Mouse (Mus musculus): ENCODE measurements around the gene Qpctl. TPM values are rescaled to one million over a fixed set of nuclear protein-coding genes. Genes with fewer than 3 reads are reported as not detected.

Gene Qpctl
- polyA plus RNA-seq, 1 experiment from 2014 or later: 14.4 TPM

DNA sequence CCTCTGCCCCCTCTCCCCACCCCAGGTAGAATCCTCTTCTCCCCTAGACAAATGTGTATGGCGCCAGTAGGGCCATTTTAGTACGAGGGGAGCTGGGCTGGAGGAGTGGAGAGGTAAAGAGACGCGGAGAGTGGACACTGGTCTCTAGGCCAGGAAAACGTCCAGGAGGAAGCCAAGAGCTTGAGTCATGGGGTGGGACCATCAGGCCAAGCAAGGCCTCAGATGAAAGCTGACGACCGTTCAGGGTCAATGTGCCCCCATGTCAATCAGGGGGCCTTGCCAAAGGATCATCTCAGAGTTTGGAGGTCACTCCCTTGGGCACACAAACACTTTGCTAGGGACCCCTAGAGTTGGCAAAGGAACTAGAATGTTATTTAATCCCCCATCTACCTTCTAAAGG lies 28.1 kb upstream of the Qpctl start:
- H3K36me3 ChIP-seq: no peaks in the 10 kb centered on the region
- H3K4me3 ChIP-seq (replicated peaks): no peak overlapping the region
- 66% methylated on average over 7 of the region's 7 CpGs for WGBS
- H3K27ac ChIP-seq: no peak overlapping the region
- H3K4me1 ChIP-seq: peaks cover 63% of the 10 kb centered on the region
- no peak overlapping the region for H3K4me2 ChIP-seq
- no peak for ATAC-seq (replicated peaks; ENCODE audit: low FRiP score)
- H3K9me3 ChIP-seq (replicated peaks): peaks cover 5% of the 10 kb centered on the region; the same call in 1 of the 2 replicates
- peaks cover 66% of the 10 kb centered on the region for H3K27me3 ChIP-seq
- no peak overlapping the region for H3K9ac ChIP-seq

DNA sequence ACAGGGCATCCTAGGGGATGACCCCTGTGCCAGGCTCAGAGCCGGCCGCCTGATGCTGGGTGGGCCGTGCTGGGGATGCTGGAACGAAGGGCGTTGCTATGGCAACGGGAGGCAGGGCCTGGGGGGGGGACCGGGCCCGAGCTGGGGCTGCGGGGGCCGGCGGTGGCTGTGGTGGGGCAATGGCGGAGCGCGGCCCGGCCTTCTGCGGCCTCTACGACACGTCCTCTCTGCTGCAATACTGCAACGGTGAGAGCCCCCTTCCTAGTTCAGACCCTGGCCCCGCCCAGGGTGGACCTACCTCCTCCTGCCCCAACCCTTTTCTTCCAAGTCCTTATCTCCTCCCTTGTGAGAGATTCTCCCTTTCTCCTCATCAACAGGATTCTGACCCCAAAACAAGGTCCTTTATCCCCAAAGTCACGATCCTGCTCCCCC lies 27.4 kb upstream of the Qpctl start:
- Histone ChIP-seq H3K9ac (no peak overlapping the region), H3K27me3 (peaks cover 66% of the 10 kb centered on the region), H3K4me1 (peaks cover 63% of the 10 kb centered on the region)

DNA sequence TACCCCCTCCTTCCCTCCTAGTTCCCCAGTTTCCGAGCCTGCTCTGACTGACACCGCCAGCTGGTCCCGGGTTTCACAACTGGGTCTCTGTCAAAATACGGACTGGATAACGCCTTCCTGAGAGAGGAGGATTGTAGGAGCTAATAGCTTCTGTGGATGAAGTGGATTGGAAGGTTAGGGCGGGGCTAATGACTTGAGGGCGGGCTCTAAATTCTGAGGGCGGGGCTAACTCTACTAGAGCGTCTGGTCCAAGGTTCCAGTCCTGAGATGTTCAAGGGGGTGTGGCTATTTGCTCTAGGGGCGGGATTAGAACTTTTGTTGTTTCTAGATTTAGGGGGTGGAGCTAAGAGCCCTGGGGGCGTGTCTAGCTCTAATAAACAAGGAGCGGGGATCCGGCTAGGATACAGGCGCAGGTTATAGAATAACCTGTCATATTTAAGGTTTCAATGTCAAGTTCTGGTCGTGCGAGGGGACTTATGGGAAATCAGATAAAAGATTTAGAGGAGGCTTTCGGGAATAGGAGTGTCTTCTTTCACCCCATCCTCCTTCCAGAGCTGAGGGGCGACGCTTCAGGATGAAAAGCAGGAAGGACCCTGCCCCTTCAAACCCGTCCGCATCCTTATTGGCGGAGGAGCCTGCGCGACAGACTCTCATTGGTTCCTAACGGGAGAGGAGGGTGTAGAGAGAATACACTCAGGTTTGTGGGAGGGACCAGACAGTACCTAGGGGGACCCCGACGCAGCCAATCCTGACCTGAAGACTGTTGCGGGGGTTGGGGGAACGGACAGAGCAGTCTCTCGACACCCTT lies 26.8 kb upstream of the Qpctl start, which contains the start of gene Eml2:
Eml2 (plus strand) TSS at position 714 of the 808 bp plus-strand sequence.
- peak within 1 kb of the TSS; percentile 30 for H3K4me3 ChIP-seq (replicated peaks)
- WGBS: 2% methylated on average over 30 of the region's 30 CpGs

More for the DNA sequence above, 27.4 kb upstream of the Qpctl start:
- 6% methylated on average over 19 of the region's 21 CpGs for WGBS
- Histone ChIP-seq H3K27ac (no peak overlapping the region), H3K4me2 (peak overlapping the region; percentile 49), H3K36me3 (no peaks in the 10 kb centered on the region), H3K4me3 (replicated peaks) (peak overlapping the region; percentile 30), H3K9me3 (replicated peaks) (peaks cover 5% of the 10 kb centered on the region; the same call in 1 of the 2 replicates)
- ATAC-seq (replicated peaks; ENCODE audit: low FRiP score): no peak

DNA sequence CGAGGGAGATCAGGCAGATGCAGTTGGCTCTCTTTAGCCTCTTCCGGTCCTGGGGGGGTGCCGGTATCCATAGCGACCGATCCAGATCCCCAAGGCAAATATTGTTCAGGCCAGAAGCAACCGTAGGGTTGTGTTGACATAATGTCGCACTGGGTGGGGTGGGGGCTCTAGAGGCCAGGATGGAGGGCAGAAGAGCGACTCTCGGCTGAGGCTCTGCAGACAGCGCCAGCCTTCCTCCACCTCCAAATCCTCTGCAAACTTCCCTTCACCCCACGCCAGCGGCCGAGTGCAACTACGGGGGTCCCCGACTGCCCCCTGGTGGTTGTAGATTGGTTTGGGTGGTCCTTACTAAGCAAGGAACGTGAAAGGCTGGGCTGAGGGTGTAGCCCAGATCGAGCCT lies 23.8 kb upstream of the Qpctl start:
- Histone ChIP-seq H3K27me3 (peaks cover 41% of the 10 kb centered on the region), H3K4me3 (replicated peaks) (peak overlapping the region; percentile 36), H3K36me3 (no peaks in the 10 kb centered on the region), H3K27ac (peak overlapping the region; percentile 64), H3K4me2 (peak overlapping the region; percentile 71), H3K9me3 (replicated peaks) (no peaks in the 10 kb centered on the region), H3K9ac (no peak overlapping the region), H3K4me1 (peaks cover 49% of the 10 kb centered on the region)
- peak; percentile 52 for ATAC-seq (replicated peaks; ENCODE audit: low FRiP score)
- 3% methylated on average over 17 of the region's 17 CpGs for WGBS

More for the DNA sequence above, 26.8 kb upstream of the Qpctl start, which contains the start of gene Eml2:
- peaks cover 66% of the 10 kb centered on the region for H3K27me3 ChIP-seq
- no peak within 1 kb of the TSS for H3K27ac ChIP-seq
- H3K9ac ChIP-seq: no peak within 1 kb of the TSS
- peak within 1 kb of the TSS; percentile 49 for H3K4me2 ChIP-seq
- peaks cover 59% of the 10 kb centered on the region for H3K4me1 ChIP-seq
- no peak; the same call in 1 of the 2 replicates for ATAC-seq (replicated peaks; ENCODE audit: low FRiP score)
- H3K36me3 ChIP-seq: no peaks in the 10 kb centered on the region
- H3K9me3 ChIP-seq (replicated peaks): peaks cover 5% of the 10 kb centered on the region; the same call in 1 of the 2 replicates

DNA sequence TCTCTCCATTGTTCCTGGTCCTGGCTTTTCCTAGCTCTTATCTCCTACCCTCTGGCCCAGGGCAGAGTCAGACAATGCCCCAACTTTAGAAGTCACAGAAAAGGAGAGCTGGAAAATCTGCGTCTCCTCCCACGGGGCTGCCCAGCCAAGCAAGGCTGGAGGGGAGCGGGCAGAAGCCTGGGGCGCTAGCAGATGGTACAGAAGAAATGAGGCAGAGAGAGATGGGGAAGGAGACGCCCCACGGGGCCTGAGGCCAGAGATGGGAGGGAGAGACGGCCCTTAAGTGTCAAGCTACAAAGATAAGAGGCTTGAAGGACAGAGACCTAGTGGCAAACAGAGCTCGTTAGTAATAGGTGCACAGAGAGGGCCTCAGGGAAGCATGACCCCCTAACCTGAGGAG lies 22.7 kb upstream of the Qpctl start:
- H3K9ac ChIP-seq: no peak overlapping the region
- no peak overlapping the region for H3K4me3 ChIP-seq (replicated peaks)
- WGBS: 29% methylated on average over 8 of the region's 8 CpGs
- H3K4me2 ChIP-seq: no peak overlapping the region
- H3K27ac ChIP-seq: peak overlapping the region; percentile 64
- H3K9me3 ChIP-seq (replicated peaks): no peaks in the 10 kb centered on the region
- peaks cover 31% of the 10 kb centered on the region for H3K27me3 ChIP-seq
- peaks cover 46% of the 10 kb centered on the region for H3K4me1 ChIP-seq
- no peaks in the 10 kb centered on the region for H3K36me3 ChIP-seq
- ATAC-seq (replicated peaks; ENCODE audit: low FRiP score): no peak

DNA sequence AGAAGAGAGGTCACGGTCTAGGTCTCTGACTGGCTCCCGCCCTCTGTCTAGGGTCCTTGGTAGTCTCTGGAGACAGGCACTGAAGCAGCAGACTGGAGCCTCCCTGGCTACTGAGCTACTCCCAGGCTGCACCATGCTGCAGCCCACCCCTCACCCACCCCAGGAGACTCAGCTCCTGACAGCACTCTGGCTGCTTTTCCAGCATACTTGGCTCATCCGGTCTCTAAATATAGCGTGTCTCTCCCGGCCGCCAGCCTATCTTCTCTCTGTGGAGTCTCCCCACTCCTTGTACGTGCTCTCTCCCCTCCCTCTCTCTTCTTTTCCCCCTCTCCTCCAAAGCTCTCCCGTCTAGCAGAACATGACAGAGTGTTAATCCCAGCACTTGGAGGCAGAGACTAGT lies 21.1 kb upstream of the Qpctl start:
- 56% methylated on average over 8 of the region's 8 CpGs for WGBS
- peak; percentile 26; the same call in 1 of the 2 replicates for ATAC-seq (replicated peaks; ENCODE audit: low FRiP score)
- Histone ChIP-seq H3K27me3 (peaks cover 24% of the 10 kb centered on the region), H3K9ac (no peak overlapping the region), H3K4me1 (peaks cover 41% of the 10 kb centered on the region), H3K27ac (peak overlapping the region; percentile 41; the same call in 1 of the 2 replicates), H3K4me2 (no peak overlapping the region), H3K36me3 (no peaks in the 10 kb centered on the region), H3K4me3 (replicated peaks) (no peak overlapping the region), H3K9me3 (replicated peaks) (no peaks in the 10 kb centered on the region)

DNA sequence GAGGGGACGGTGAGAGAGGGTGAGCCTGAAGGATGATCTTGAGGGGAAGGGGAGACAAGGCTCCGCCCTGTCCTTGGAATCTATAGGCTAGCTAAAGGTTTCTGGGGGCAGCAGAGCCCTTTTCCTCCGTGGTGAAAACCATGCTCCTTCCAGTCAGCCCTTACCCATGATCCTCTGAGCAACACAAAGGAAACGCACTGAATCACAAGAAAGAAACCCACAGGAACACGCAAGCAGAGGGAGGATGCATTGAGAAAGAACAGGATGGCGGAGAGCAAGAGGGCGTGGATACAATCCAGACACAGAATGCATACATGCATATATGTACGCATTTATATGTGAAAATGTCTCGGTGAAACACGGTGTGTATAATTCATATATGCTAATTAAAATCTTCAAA lies 20.4 kb upstream of the Qpctl start:
- peaks cover 25% of the 10 kb centered on the region for H3K27me3 ChIP-seq
- H3K27ac ChIP-seq: 0 out of 2 replicates have a peak overlapping the region, but pooled peaks have one; percentile 41
- H3K4me2 ChIP-seq: no peak overlapping the region
- H3K36me3 ChIP-seq: no peaks in the 10 kb centered on the region
- 56% methylated on average over 10 of the region's 10 CpGs for WGBS
- H3K9me3 ChIP-seq (replicated peaks): no peaks in the 10 kb centered on the region
- ATAC-seq (replicated peaks; ENCODE audit: low FRiP score): no peak
- no peak overlapping the region for H3K4me3 ChIP-seq (replicated peaks)
- H3K9ac ChIP-seq: no peak overlapping the region
- peaks cover 48% of the 10 kb centered on the region for H3K4me1 ChIP-seq

DNA sequence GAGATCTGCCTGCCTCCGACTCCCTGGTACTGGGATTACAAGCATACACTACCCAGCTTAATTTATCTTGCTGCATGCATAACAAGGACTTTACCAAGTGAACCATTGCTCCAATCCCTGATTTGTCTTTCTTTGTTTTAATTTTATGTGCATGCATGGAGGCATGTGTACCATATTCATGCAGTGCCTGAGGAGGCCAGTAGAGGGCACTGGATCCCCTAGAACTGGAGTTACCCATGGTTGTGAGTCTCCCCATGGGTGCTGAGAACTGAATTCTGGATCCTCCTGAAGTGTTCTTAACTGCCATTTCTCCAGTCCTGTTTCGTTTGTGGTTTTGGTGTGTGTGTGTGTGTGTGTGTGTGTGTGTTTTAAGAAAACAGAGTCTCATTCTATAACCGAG lies 17.9 kb upstream of the Qpctl start:
- no peak for ATAC-seq (replicated peaks; ENCODE audit: low FRiP score)
- no peaks in the 10 kb centered on the region for H3K9me3 ChIP-seq (replicated peaks)
- H3K4me2 ChIP-seq: no peak overlapping the region
- H3K9ac ChIP-seq: no peak overlapping the region
- H3K27me3 ChIP-seq: peaks cover 35% of the 10 kb centered on the region
- 83% methylated on average over 3 of the region's 3 CpGs for WGBS
- no peak overlapping the region for H3K27ac ChIP-seq
- peaks cover 45% of the 10 kb centered on the region for H3K4me1 ChIP-seq
- no peak overlapping the region for H3K4me3 ChIP-seq (replicated peaks)
- H3K36me3 ChIP-seq: no peaks in the 10 kb centered on the region

DNA sequence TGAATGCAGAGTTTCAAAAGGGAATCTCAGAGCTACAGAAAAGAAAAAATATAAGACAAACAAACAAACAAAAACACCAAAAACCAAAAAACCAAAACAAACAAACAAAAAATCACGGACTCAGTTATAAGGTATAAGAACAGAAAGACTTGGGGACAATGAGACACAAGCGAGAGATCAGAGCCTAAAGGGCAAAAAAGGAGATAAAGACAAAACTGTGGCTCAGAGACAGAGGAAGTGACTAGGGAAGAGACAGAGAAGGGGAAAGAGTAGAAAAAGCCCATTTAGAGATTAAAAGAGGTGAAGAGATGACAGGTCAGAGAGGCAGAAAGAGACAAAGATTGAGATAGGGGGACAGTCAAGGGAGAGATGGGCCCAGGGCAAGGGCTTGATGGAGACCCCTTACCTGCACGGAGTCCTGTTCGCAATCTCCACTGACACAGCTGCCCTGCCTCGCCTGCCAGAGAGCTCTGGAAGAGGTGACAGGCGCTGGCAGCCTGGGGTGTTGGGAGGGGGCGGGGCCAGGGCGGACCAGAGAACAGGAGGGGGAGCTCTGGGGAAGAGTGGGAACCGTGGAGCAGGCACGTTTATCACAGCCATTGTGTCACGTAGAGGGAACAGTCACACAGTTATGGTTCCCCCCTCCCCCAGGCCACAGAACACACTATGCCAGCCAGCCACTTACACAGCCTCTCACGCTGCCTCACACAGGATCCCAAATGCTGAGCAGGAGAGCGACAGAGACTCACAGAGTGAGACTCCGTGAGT lies 16.7 kb upstream of the Qpctl start, which contains the start of gene Gipr:
Gipr (minus strand) TSS at position 472 of the 768 bp plus-strand sequence.
- no peak within 1 kb of the TSS for H3K27ac ChIP-seq
- H3K4me2 ChIP-seq: peak within 1 kb of the TSS; percentile 51
- no peak within 1 kb of the TSS for H3K9ac ChIP-seq
- 10% methylated on average over 14 of the region's 14 CpGs for WGBS
- peaks cover 39% of the 10 kb centered on the region for H3K4me1 ChIP-seq
- H3K27me3 ChIP-seq: peaks cover 40% of the 10 kb centered on the region
- no peaks in the 10 kb centered on the region for H3K9me3 ChIP-seq (replicated peaks)
- ATAC-seq (replicated peaks; ENCODE audit: low FRiP score): no peak
- no peaks in the 10 kb centered on the region for H3K36me3 ChIP-seq
- peak within 1 kb of the TSS; percentile 25 for H3K4me3 ChIP-seq (replicated peaks)

DNA sequence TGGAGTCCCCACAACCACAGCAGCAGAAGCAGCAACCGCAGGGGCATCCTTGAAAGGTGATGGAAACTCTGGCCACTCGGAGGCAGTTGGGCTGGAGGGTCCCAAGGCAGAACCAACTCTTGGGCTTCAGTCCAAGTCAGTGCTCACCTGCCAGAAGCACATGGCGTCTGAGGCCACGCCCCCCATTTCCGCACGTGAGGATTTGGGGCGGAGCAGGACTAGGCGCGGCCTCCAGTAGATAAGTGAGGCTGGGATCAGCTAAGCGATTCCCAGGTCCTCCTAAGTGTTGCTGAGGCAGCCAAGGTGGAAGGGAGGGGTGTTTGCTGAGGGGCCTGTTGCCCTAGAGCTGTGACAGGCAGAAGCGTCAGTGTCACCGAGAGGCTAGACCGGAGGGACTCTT lies 15.9 kb upstream of the Qpctl start:
- H3K27ac ChIP-seq: no peak overlapping the region
- H3K9ac ChIP-seq: no peak overlapping the region
- no peak for ATAC-seq (replicated peaks; ENCODE audit: low FRiP score)
- peaks cover 40% of the 10 kb centered on the region for H3K4me1 ChIP-seq
- H3K9me3 ChIP-seq (replicated peaks): no peaks in the 10 kb centered on the region
- H3K4me2 ChIP-seq: peak overlapping the region; percentile 51
- no peaks in the 10 kb centered on the region for H3K36me3 ChIP-seq
- peaks cover 47% of the 10 kb centered on the region for H3K27me3 ChIP-seq
- peak overlapping the region; percentile 25 for H3K4me3 ChIP-seq (replicated peaks)
- WGBS: 1% methylated on average over 13 of the region's 13 CpGs

DNA sequence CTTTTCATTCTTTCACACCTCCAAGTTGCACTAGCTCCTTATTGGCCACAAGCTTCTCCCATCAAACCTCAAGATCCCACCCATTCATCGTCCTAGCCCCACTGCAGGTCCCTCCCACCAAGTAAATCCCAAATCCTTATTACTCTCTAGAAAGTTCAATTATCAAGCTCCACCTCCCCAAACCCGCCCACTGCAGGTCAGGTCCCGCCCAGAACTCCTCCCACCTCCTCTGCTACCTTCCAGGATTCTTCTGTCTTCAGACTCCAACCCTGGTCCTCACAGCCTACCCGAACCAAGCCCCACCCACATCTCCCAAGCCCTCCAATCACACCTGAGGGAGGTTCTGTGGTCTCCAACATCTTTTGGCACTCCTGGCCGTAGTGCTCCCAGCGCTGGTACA lies 15.1 kb upstream of the Qpctl start:
- Histone ChIP-seq H3K27ac (no peak overlapping the region), H3K4me3 (replicated peaks) (peak overlapping the region; percentile 25), H3K9me3 (replicated peaks) (no peaks in the 10 kb centered on the region), H3K9ac (no peak overlapping the region), H3K4me2 (peak overlapping the region; percentile 51), H3K27me3 (peaks cover 55% of the 10 kb centered on the region), H3K4me1 (peaks cover 42% of the 10 kb centered on the region), H3K36me3 (no peaks in the 10 kb centered on the region)
- 1% methylated on average over 6 of the region's 6 CpGs for WGBS
- ATAC-seq (replicated peaks; ENCODE audit: low FRiP score): peak; percentile 77

DNA sequence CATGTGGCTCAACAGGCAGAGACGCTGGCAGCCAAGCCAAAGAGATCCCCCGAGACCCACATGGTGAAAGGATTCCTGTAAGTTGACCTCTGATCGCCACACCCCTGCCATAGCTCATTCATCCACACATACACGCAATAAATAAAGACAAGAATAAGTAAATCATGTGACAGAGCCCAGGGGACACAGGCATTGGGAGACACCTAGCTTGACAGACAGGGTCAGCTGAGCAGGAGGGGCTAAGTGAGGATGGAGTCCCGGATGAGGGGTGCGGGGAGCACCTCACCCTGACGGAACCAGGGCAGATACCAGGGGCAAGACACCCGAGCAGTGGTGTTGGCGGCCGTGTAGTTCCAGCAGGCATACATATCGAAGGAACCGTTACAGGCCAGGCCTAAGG lies 14.7 kb upstream of the Qpctl start:
- no peaks in the 10 kb centered on the region for H3K9me3 ChIP-seq (replicated peaks)
- H3K4me2 ChIP-seq: peak overlapping the region; percentile 51
- H3K4me3 ChIP-seq (replicated peaks): peak overlapping the region; percentile 25
- H3K27ac ChIP-seq: no peak overlapping the region
- no peaks in the 10 kb centered on the region for H3K36me3 ChIP-seq
- no peak; the same call in 1 of the 2 replicates for ATAC-seq (replicated peaks; ENCODE audit: low FRiP score)
- H3K4me1 ChIP-seq: peaks cover 43% of the 10 kb centered on the region
- 21% methylated on average over 12 of the region's 12 CpGs for WGBS
- H3K27me3 ChIP-seq: peaks cover 59% of the 10 kb centered on the region
- no peak overlapping the region for H3K9ac ChIP-seq
